In the genomic region with DNA sequence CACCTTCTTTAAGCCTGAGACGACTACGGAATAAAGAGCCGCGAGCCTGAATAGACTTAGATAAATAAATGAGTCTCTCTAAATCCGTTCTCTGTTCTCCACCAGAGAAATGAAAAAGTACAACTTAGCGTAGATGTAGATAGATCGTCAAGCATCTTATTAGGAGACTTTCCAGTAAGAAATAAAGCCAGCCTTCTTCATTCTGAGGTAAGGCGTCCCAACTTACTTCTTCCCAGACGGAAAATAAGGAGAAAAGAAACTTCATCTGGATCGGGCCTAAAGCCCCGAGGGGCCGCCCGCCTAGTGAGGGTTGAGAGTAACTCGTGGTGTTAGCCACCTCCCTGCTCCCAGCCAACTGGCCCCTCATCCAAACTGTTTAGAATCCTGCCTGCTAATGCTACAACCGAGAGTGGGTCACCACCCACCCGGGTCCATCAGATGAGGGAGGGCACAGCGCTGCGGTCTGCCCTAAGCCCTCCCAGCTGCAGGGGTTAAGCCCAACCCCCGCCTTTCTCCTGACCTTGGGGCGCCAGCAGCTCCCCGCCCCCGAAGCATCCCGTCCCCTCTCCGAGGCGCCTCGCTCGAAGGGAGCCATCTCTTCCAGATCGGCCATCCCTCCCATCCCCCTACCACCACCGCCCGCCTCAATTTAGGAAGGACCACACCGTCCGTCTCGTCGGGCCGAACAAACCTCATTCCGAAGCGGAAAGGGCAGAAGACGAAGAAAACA, we compare ENCODE assay signal across 8 mouse cellular contexts. TPM values are rescaled to one million over a fixed set of nuclear protein-coding genes. Genes with fewer than 3 reads are reported as not detected.
DNase-seq lines count a peak whose midpoint lies in the region; ATAC-seq and TF ChIP-seq lines count a peak whose summit lies in the region.

No protein-coding gene starts in this region.

- peak overlapping the region; percentile 96 for H3K27ac ChIP-seq in heart, postnatal 0 days (ENCODE audit: low read depth)
- H3K27ac ChIP-seq in macrophage: peak overlapping the region; percentile 63

- WGBS in heart, postnatal 0 days: 1% methylated on average over 38 of the region's 38 CpGs
- 9% methylated on average over 32 of the region's 38 CpGs for WGBS in macrophage (ENCODE audit: missing documents)

- peak overlapping the region; percentile 91 for H3K4me2 ChIP-seq in heart, postnatal 0 days (ENCODE audit: low read depth, low read length)

- no peaks in the 10 kb centered on the region for H3K27me3 ChIP-seq in E14TG2a.4 (ENCODE audit: insufficient read depth, low read length)
- no peaks in the 10 kb centered on the region for H3K27me3 ChIP-seq in erythroblast, embryonic 14.5 days (ENCODE audit: control insufficient read depth)
- H3K27me3 ChIP-seq in heart, postnatal 0 days (ENCODE audit: control insufficient read depth, insufficient read depth, low read length): no peaks in the 10 kb centered on the region

- peaks cover 85% of the 10 kb centered on the region for H3K79me2 ChIP-seq in macrophage (ENCODE audit: inconsistent target)

- H3K9me3 ChIP-seq in E14TG2a.4 (ENCODE audit: low read length): no peaks in the 10 kb centered on the region
- H3K9me3 ChIP-seq in erythroblast, embryonic 14.5 days (ENCODE audit: control insufficient read depth, low read length): no peaks in the 10 kb centered on the region
- no peaks in the 10 kb centered on the region for H3K9me3 ChIP-seq in heart, postnatal 0 days (replicated peaks; ENCODE audit: control insufficient read depth, low read length)

- peak; percentile 75 for DNase-seq in adrenal gland, postnatal 25 days
- peak; percentile 43 for DNase-seq in heart, postnatal 0 days (ENCODE audit: low spot score)
- DNase-seq in kidney, postnatal 25 days: peak; percentile 58 to 80
- peak; percentile 57 to 61 for DNase-seq in right cerebral cortex, postnatal 10 days (ENCODE audit: low spot score in 2 of 2)
- peak; percentile 18 to 22 for DNase-seq in urinary bladder, postnatal 36 days (ENCODE audit: low spot score in 2 of 2)

- H3K36me3 ChIP-seq in E14TG2a.4 (ENCODE audit: insufficient read depth, low read length): peaks cover 17% of the 10 kb centered on the region
- peaks cover 47% of the 10 kb centered on the region for H3K36me3 ChIP-seq in erythroblast, embryonic 14.5 days (ENCODE audit: control insufficient read depth)
- H3K36me3 ChIP-seq in heart, postnatal 0 days (replicated peaks; ENCODE audit: control insufficient read depth, insufficient read depth, low read length): peaks cover 3% of the 10 kb centered on the region
- no peaks in the 10 kb centered on the region; the same call in 1 of the 2 replicates for H3K36me3 ChIP-seq in macrophage (ENCODE audit: inconsistent target)

- H3K4me3 ChIP-seq in E14TG2a.4 (replicated peaks; ENCODE audit: low read length): peak overlapping the region; percentile 98
- peak overlapping the region; percentile 100 for H3K4me3 ChIP-seq in erythroblast, embryonic 14.5 days (replicated peaks)
- peak overlapping the region; percentile 89 for H3K4me3 ChIP-seq in heart, postnatal 0 days (ENCODE audit: low read depth, low read length)
- peak overlapping the region; percentile 68 for H3K4me3 ChIP-seq in macrophage (ENCODE audit: inconsistent target)

- peak overlapping the region; percentile 89 for H3K9ac ChIP-seq in heart, postnatal 0 days (replicated peaks; ENCODE audit: low read depth, low read length)

- no peak for TF ChIP-seq EP300 in heart, postnatal 0 days (IDR thresholded peaks at IDR 0.05; ENCODE audit: low read depth)

- TF ChIP-seq CTCF in E14TG2a.4 (conservative IDR thresholded peaks at IDR 0.05; ENCODE audit: low read length): no peak
- TF ChIP-seq CTCF in heart, postnatal 0 days (IDR thresholded peaks at IDR 0.05; ENCODE audit: low read depth): no peak

- peak; percentile 37 for ATAC-seq in heart, postnatal 0 days (ENCODE audit: insufficient read depth, low read depth)

- peaks cover 78% of the 10 kb centered on the region for H3K4me1 ChIP-seq in E14TG2a.4 (replicated peaks; ENCODE audit: low read depth, low read length)
- peaks cover 67% of the 10 kb centered on the region for H3K4me1 ChIP-seq in erythroblast, embryonic 14.5 days (ENCODE audit: control insufficient read depth)
- peaks cover 31% of the 10 kb centered on the region for H3K4me1 ChIP-seq in heart, postnatal 0 days (ENCODE audit: control insufficient read depth, insufficient read depth)

RNA-seq across cellular contexts. Expression of a gene that starts 0.9 kb away (rescaled TPM):
- total RNA-seq in adrenal gland, postnatal 25 days (2021): 29.1 and 30.5 TPM in 2 replicates
- polyA plus RNA-seq in erythroblast, embryonic 14.5 days (2012): 46.7 and 53.9 TPM in 2 replicates
- 23.3 and 25.2 TPM in 2 replicates for total RNA-seq in heart, postnatal 0 days (2014; rRNA removed; ENCODE audit: low replicate concordance)
- polyA plus RNA-seq in heart, postnatal 0 days (2015; fragmentation: Nextera tagmentation; extraction: Ambion mirVana): 32.7 and 33.6 TPM in 2 replicates
- total RNA-seq in macrophage (2018; cell fraction: chromatin; rRNA removed): 10 to 100 TPM in 18 of 26 experiments, 1 to 10 TPM in 8; 7.6 to 20.0 (median 12.4) TPM
- 10 to 100 TPM; 26.2 to 38.3 (median 34.2) TPM for total RNA-seq in macrophage (2018; cell fraction: cytosol; rRNA removed)
- 10 to 100 TPM in 25 of 26 experiments, 1 to 10 TPM in 1; 8.3 to 23.7 (median 15.9) TPM for total RNA-seq in macrophage (2018; cell fraction: nucleus; rRNA removed)
- 25.4 to 31.8 TPM (median 29.8 TPM) in 3 replicates for polyA plus RNA-seq in macrophage (2018)

RNA-seq across cellular contexts. Expression of a gene that starts 1.1 kb away (rescaled TPM):
- 21.7 and 22.4 TPM in 2 replicates for total RNA-seq in adrenal gland, postnatal 25 days (2021)
- polyA plus RNA-seq in erythroblast, embryonic 14.5 days (2012): 0.38 and 0.43 TPM in 2 replicates
- 17.4 and 18.1 TPM in 2 replicates for total RNA-seq in heart, postnatal 0 days (2014; rRNA removed; ENCODE audit: low replicate concordance)
- 8.9 and 10.4 TPM in 2 replicates for polyA plus RNA-seq in heart, postnatal 0 days (2015; fragmentation: Nextera tagmentation; extraction: Ambion mirVana)
- total RNA-seq in macrophage (2018; cell fraction: chromatin; rRNA removed): 10 to 100 TPM; 11.0 to 52.3 (median 24.4) TPM
- 10 to 100 TPM in 8 of 26 experiments, 1 to 10 TPM in 18; 3.6 to 12.4 (median 8.7) TPM for total RNA-seq in macrophage (2018; cell fraction: cytosol; rRNA removed)
- total RNA-seq in macrophage (2018; cell fraction: nucleus; rRNA removed): 10 to 100 TPM in 25 of 26 experiments, 1 to 10 TPM in 1; 7.3 to 36.6 (median 16.2) TPM
- polyA plus RNA-seq in macrophage (2018): 8.5 to 11.5 TPM (median 8.9 TPM) in 3 replicates

RNA-seq across cellular contexts. Expression of a gene that starts 26.8 kb away (rescaled TPM):
- total RNA-seq in adrenal gland, postnatal 25 days (2021): 0.76 TPM in 2 replicates
- polyA plus RNA-seq in erythroblast, embryonic 14.5 days (2012): not detected in 2 replicates
- 1.3 TPM in 1 of 2 replicates, not detected in the other for total RNA-seq in heart, postnatal 0 days (2014; rRNA removed; ENCODE audit: low replicate concordance)
- polyA plus RNA-seq in heart, postnatal 0 days (2015; fragmentation: Nextera tagmentation; extraction: Ambion mirVana): 0.10 TPM in 1 of 2 replicates, not detected in the other
- total RNA-seq in macrophage (2018; cell fraction: chromatin; rRNA removed): 1 to 10 TPM in 1 of 26 experiments, under 1 TPM in 1, not detected in 24; 0.94 to 1.3 TPM
- not detected for total RNA-seq in macrophage (2018; cell fraction: cytosol; rRNA removed)
- 1 to 10 TPM in 1 of 26 experiments, under 1 TPM in 2, not detected in 23; 0.40 to 1.6 (median 0.46) TPM for total RNA-seq in macrophage (2018; cell fraction: nucleus; rRNA removed)
- polyA plus RNA-seq in macrophage (2018): not detected in 3 replicates

RNA-seq across cellular contexts. Expression of a gene that starts 33.2 kb away (rescaled TPM):
- 19.8 and 26.3 TPM in 2 replicates for total RNA-seq in adrenal gland, postnatal 25 days (2021)
- 0.04 and 0.08 TPM in 2 replicates for polyA plus RNA-seq in erythroblast, embryonic 14.5 days (2012)
- 16.3 and 19.1 TPM in 2 replicates for total RNA-seq in heart, postnatal 0 days (2014; rRNA removed; ENCODE audit: low replicate concordance)
- 6.9 and 8.6 TPM in 2 replicates for polyA plus RNA-seq in heart, postnatal 0 days (2015; fragmentation: Nextera tagmentation; extraction: Ambion mirVana)
- 10 to 100 TPM in 25 of 26 experiments, 1 to 10 TPM in 1; 9.0 to 47.0 (median 27.2) TPM for total RNA-seq in macrophage (2018; cell fraction: chromatin; rRNA removed)
- 10 to 100 TPM; 21.9 to 44.2 (median 30.4) TPM for total RNA-seq in macrophage (2018; cell fraction: cytosol; rRNA removed)
- 10 to 100 TPM; 17.8 to 47.8 (median 28.3) TPM for total RNA-seq in macrophage (2018; cell fraction: nucleus; rRNA removed)
- 21.0 to 39.9 TPM (median 35.9 TPM) in 3 replicates for polyA plus RNA-seq in macrophage (2018)

RNA-seq across cellular contexts. Expression of a gene that starts 34.1 kb away (rescaled TPM):
- total RNA-seq in adrenal gland, postnatal 25 days (2021): 47.7 and 56.8 TPM in 2 replicates
- 4.4 and 4.5 TPM in 2 replicates for polyA plus RNA-seq in erythroblast, embryonic 14.5 days (2012)
- total RNA-seq in heart, postnatal 0 days (2014; rRNA removed; ENCODE audit: low replicate concordance): 26.5 and 30.3 TPM in 2 replicates
- polyA plus RNA-seq in heart, postnatal 0 days (2015; fragmentation: Nextera tagmentation; extraction: Ambion mirVana): 10.7 and 12.3 TPM in 2 replicates
- total RNA-seq in macrophage (2018; cell fraction: chromatin; rRNA removed): 100 to 1,000 TPM in 1 of 26 experiments, 10 to 100 TPM in 25; 22.2 to 112 (median 59.5) TPM
- total RNA-seq in macrophage (2018; cell fraction: cytosol; rRNA removed): 10 to 100 TPM; 21.3 to 31.8 (median 27.4) TPM
- total RNA-seq in macrophage (2018; cell fraction: nucleus; rRNA removed): 10 to 100 TPM; 19.8 to 73.1 (median 37.1) TPM
- polyA plus RNA-seq in macrophage (2018): 23.1 to 31.0 TPM (median 28.9 TPM) in 3 replicates

Comparison
In these comparisons a context has a peak if more than half of its experiments do, and no peak if none do; other contexts are left out.
1. Peak in every context shown above with its lines: DNase-seq, ATAC-seq, H3K4me3 ChIP-seq and H3K27ac ChIP-seq.
2. DNase-seq: peak in every context shown above with its lines; median percentile 75 in adrenal gland, postnatal 25 days; 69 in kidney, postnatal 25 days; 59 in right cerebral cortex, postnatal 10 days; 43 in heart, postnatal 0 days; 20 in urinary bladder, postnatal 36 days.